Mouse (Mus musculus): ENCODE results near the gene Tlcd2.

DNA sequence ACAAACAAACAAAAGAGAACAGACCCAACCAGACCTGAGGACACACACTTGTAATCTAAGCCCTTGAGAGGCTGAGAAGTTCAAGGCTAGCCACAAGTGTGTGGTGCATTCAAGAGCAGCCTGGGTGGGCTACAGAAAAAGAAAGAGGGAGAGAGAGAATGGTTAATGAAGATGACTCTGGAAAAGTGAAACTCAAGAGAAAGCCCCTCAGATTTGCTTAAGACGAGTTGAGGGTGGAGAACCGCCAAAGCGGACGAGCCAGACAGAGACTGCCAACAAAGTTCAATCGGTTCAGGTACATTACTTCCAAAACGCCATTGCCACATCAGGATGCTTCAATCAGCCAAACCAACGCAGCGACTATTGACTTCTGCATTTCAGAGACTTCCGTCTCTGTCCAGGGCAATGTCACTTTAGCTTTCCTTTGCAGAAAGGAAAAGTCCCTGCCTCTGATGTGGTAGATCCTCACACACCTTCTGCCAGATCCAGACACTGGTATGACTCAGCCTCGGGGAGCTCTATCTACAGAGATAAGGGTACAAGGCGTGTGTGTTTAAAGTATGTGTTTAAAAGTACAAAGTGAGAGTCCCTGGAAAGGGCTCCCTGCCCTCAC is 11.1 kb downstream of the Tlcd2 start:
- TF ChIP-seq CTCF (IDR thresholded peaks at IDR 0.05; ENCODE audit: borderline replicate concordance, control insufficient read depth, extremely low read depth, insufficient read depth, low read length, poor library complexity) = no peak
- TF ChIP-seq POLR2A (IDR thresholded peaks at IDR 0.05; ENCODE audit: control insufficient read depth, extremely low read depth, insufficient read depth, low read length, poor library complexity) = no peak
